In genomic region chr5:144318286-144318685, GRCm38 (mm10) we compare ENCODE assay signal across 12 mouse cellular contexts. TPM values are rescaled to one million over a fixed set of nuclear protein-coding genes. Genes with fewer than 3 reads are reported as not detected.
A peak's percentile ranks its signal among the peaks of the same experiment; 100 is the strongest.
DNase-seq lines count a peak whose midpoint lies in the region; ATAC-seq and TF ChIP-seq lines count a peak whose summit lies in the region.
"Had no signal": no experiment of that assay in that cellular context is flagged by ENCODE, and none has a peak within 500 bp of the region (broad histone marks: within the 10 kb centered on the region; RNA-seq: fewer than 3 reads in every experiment).

No protein-coding gene starts in this region.

- no peaks in the 10 kb centered on the region for H3K27me3 ChIP-seq in cerebellum, adult 2 months (ENCODE audit: control insufficient read depth, insufficient read depth, low read length)
- H3K27me3 ChIP-seq in lung, embryonic 14.5 days (ENCODE audit: insufficient read depth, low read length), result no peaks in the 10 kb centered on the region
- H3K27me3 ChIP-seq in stomach, embryonic 14.5 days (ENCODE audit: control insufficient read depth, insufficient read depth, low read length), result no peaks in the 10 kb centered on the region
- H3K27me3 ChIP-seq in forebrain, postnatal 0 days (ENCODE audit: insufficient read depth, low read length), result no peaks in the 10 kb centered on the region
- H3K27me3 ChIP-seq: liver, embryonic 12.5 days had no signal

- WGBS in cerebellum, adult 2 months, result 10% methylated on average over 6 of the region's 6 CpGs
- WGBS in lung, embryonic 14.5 days, result 61% methylated on average over 6 of the region's 6 CpGs
- 55% methylated on average over 6 of the region's 6 CpGs for WGBS in stomach, embryonic 14.5 days
- WGBS in forebrain, postnatal 0 days, result 40% methylated on average over 6 of the region's 6 CpGs

- no peak for TF ChIP-seq CTCF in cerebellum, adult 2 months (IDR thresholded peaks at IDR 0.05; ENCODE audit: borderline replicate concordance, insufficient read depth, low read depth, low read length)
- no peak for TF ChIP-seq CTCF in lung, embryonic 14.5 days (IDR thresholded peaks at IDR 0.05; ENCODE audit: low read depth)
- no peak for TF ChIP-seq CTCF in forebrain, postnatal 0 days (IDR thresholded peaks at IDR 0.05; ENCODE audit: low read depth)

- no peaks in the 10 kb centered on the region; the same call in 1 of the 2 replicates for H3K4me1 ChIP-seq in cerebellum, adult 2 months (ENCODE audit: control insufficient read depth, insufficient read depth, low read length)
- peaks cover 14% of the 10 kb centered on the region for H3K4me1 ChIP-seq in lung, embryonic 14.5 days (ENCODE audit: insufficient read depth)
- H3K4me1 ChIP-seq in stomach, embryonic 14.5 days (ENCODE audit: control insufficient read depth, insufficient read depth, low read length), result peaks cover 5% of the 10 kb centered on the region; the same call in 1 of the 2 replicates
- H3K4me1 ChIP-seq in forebrain, postnatal 0 days (ENCODE audit: insufficient read depth), result no peaks in the 10 kb centered on the region

- H3K4me3 ChIP-seq in cerebellum, adult 2 months (replicated peaks; ENCODE audit: insufficient read depth, low read depth, low read length), result no peak overlapping the region
- H3K4me3 ChIP-seq in lung, embryonic 14.5 days (ENCODE audit: low read depth, low read length), result no peak overlapping the region
- no peak overlapping the region for H3K4me3 ChIP-seq in stomach, embryonic 14.5 days (ENCODE audit: low read depth, low read length)
- no peak overlapping the region for H3K4me3 ChIP-seq in forebrain, postnatal 0 days (ENCODE audit: low read depth, low read length)
- H3K4me3 ChIP-seq: liver, embryonic 12.5 days; midbrain, embryonic 10.5 days had no signal

- no peak overlapping the region for H3K27ac ChIP-seq in cerebellum, adult 2 months (ENCODE audit: insufficient read depth, low read length)
- H3K27ac ChIP-seq in lung, embryonic 14.5 days (ENCODE audit: low read depth), result peak overlapping the region; percentile 58
- peak overlapping the region; percentile 82 for H3K27ac ChIP-seq in stomach, embryonic 14.5 days (ENCODE audit: low read length)
- H3K27ac ChIP-seq in forebrain, postnatal 0 days (ENCODE audit: low read depth, low read length), result no peak overlapping the region
- H3K27ac ChIP-seq: liver, embryonic 12.5 days; midbrain, embryonic 10.5 days had no signal

- TF ChIP-seq POLR2A in cerebellum, adult 2 months (IDR thresholded peaks at IDR 0.05; ENCODE audit: borderline replicate concordance, insufficient read depth, low read length), result no peak

- no peaks in the 10 kb centered on the region for H3K9me3 ChIP-seq in lung, embryonic 14.5 days (ENCODE audit: low read depth, low read length)
- H3K9me3 ChIP-seq in stomach, embryonic 14.5 days (ENCODE audit: control insufficient read depth, low read depth, low read length), result no peaks in the 10 kb centered on the region
- H3K9me3 ChIP-seq in forebrain, postnatal 0 days (ENCODE audit: low read length), result no peaks in the 10 kb centered on the region
- H3K9me3 ChIP-seq: liver, embryonic 12.5 days; midbrain, embryonic 10.5 days had no signal

- DNase-seq in cerebellum, adult 2 months, result peak; percentile 17 to 42
- DNase-seq in lung, embryonic 14.5 days, result peak; percentile 54
- no peak for DNase-seq in lung, postnatal 14 days
- DNase-seq in kidney, postnatal 14 days, result peak; percentile 20
- no peak for DNase-seq in forebrain, postnatal 0 days
- DNase-seq: thymus, postnatal 14 days had no signal

- no peak overlapping the region for H3K4me2 ChIP-seq in lung, embryonic 14.5 days
- H3K4me2 ChIP-seq in stomach, embryonic 14.5 days (replicated peaks; ENCODE audit: low read depth, low read length), result no peak overlapping the region
- no peak overlapping the region for H3K4me2 ChIP-seq in forebrain, postnatal 0 days (ENCODE audit: low read depth)
- H3K4me2 ChIP-seq: liver, embryonic 12.5 days had no signal

- no peak overlapping the region for H3K9ac ChIP-seq in lung, embryonic 14.5 days
- H3K9ac ChIP-seq in stomach, embryonic 14.5 days (replicated peaks; ENCODE audit: low read depth, low read length), result no peak overlapping the region
- H3K9ac ChIP-seq in forebrain, postnatal 0 days, result no peak overlapping the region
- H3K9ac ChIP-seq: liver, embryonic 12.5 days had no signal

- ATAC-seq in cerebellum, adult (ENCODE audit: insufficient number of reproducible peaks, low FRiP score, low TSS enrichment), result no peak
- ATAC-seq in lung, embryonic 14.5 days (ENCODE audit: insufficient read depth), result peak; percentile 23; the same call in 1 of the 2 replicates
- ATAC-seq in stomach, embryonic 14.5 days (ENCODE audit: insufficient number of reproducible peaks, insufficient read depth, low FRiP score, low read depth), result peak; percentile 69
- no peak for ATAC-seq in frontal cortex, adult (ENCODE audit: low TSS enrichment)
- no peak for ATAC-seq in forebrain, postnatal 0 days
- ATAC-seq: forebrain, embryonic 14.5 days; liver, embryonic 12.5 days had no signal

- no peaks in the 10 kb centered on the region for H3K36me3 ChIP-seq in lung, embryonic 14.5 days (ENCODE audit: insufficient read depth)
- no peaks in the 10 kb centered on the region for H3K36me3 ChIP-seq in stomach, embryonic 14.5 days (ENCODE audit: control insufficient read depth, insufficient read depth, low read length)
- no peaks in the 10 kb centered on the region for H3K36me3 ChIP-seq in forebrain, postnatal 0 days (ENCODE audit: insufficient read depth)
- H3K36me3 ChIP-seq: liver, embryonic 12.5 days; midbrain, embryonic 10.5 days had no signal

RNA-seq across cellular contexts. Expression of gene Baiap2l1, which starts 39.6 kb away (rescaled TPM):
- polyA plus RNA-seq in cerebellum, adult 2 months (2012; rRNA removed), result 0.34 and 1.0 TPM in 2 replicates
- polyA plus RNA-seq in lung, embryonic 14.5 days (2014; fragmentation: Nextera tagmentation; extraction: Ambion mirVana), result 7.5 and 8.1 TPM in 2 replicates
- 14.3 and 16.1 TPM in 2 replicates for polyA plus RNA-seq in stomach, embryonic 14.5 days (2014; fragmentation: Nextera tagmentation; extraction: Ambion mirVana)
- total RNA-seq in forebrain, postnatal 0 days (2014; rRNA removed), result 0.10 and 0.23 TPM in 2 replicates
- polyA plus RNA-seq in forebrain, postnatal 0 days (2015; fragmentation: Nextera tagmentation; extraction: Ambion mirVana), result 0.72 and 0.93 TPM in 2 replicates

Comparison
In these comparisons a context has a peak if more than half of its experiments do, and no peak if none do; other contexts are left out.
1. DNase-seq: peak in cerebellum, adult 2 months (2 of 2), lung, embryonic 14.5 days (single experiment) and kidney, postnatal 14 days (single experiment); none in lung, postnatal 14 days (single experiment) and forebrain, postnatal 0 days (single experiment).
2. H3K27ac ChIP-seq: peak in lung, embryonic 14.5 days (single experiment) and stomach, embryonic 14.5 days (single experiment); none in cerebellum, adult 2 months (single experiment) and forebrain, postnatal 0 days (single experiment).
3. ATAC-seq: peak in lung, embryonic 14.5 days (single experiment) and stomach, embryonic 14.5 days (single experiment); none in cerebellum, adult (single experiment), frontal cortex, adult (single experiment) and forebrain, postnatal 0 days (single experiment).